Mouse (Mus musculus) midbrain, embryonic 15.5 days (tissue): Measurements from ENCODE around the gene Fig4. TPM values are rescaled to one million over a fixed set of nuclear protein-coding genes. Genes with fewer than 3 reads are reported as not detected.

Source experiments
- ATAC-seq: fragments of 200-750 bp; cut with Nextera tagmentation; replicated peaks from 2 replicates; pipeline ENCODE4 v1.8.0; 2017; ENCODE audit warnings: moderate TSS enrichment
- H3K27ac ChIP-seq: fragments of 300-500 bp; sonication (generic); 2 replicates; pipeline ENCODE4 v1.5.1; 2015; ENCODE audit warnings: mild to moderate bottlenecking, inconsistent platforms
- H3K27me3 ChIP-seq: fragments of 300-500 bp; sonication (generic); replicated peaks from 2 replicates; pipeline ENCODE4 v1.6.1; 2015; ENCODE audit warnings: inconsistent platforms
- H3K36me3 ChIP-seq: fragments of 300-500 bp; sonication (generic); replicated peaks from 2 replicates; pipeline ENCODE4 v1.6.1; 2015; ENCODE audit warnings: inconsistent platforms
- H3K4me1 ChIP-seq: fragments of 300-500 bp; sonication (generic); 2 replicates; pipeline ENCODE4 v1.6.1; 2015; ENCODE audit warnings: inconsistent platforms
- H3K4me2 ChIP-seq: fragments of 300-500 bp; sonication (generic); 2 replicates; pipeline ENCODE4 v1.6.1; 2015; ENCODE audit warnings: inconsistent platforms, mild to moderate bottlenecking, moderate library complexity
- H3K4me3 ChIP-seq: fragments of 300-500 bp; sonication (generic); 2 replicates; pipeline ENCODE4 v1.5.1; 2015; ENCODE audit warnings: mild to moderate bottlenecking, inconsistent platforms
- H3K9ac ChIP-seq: fragments of 300-500 bp; sonication (generic); 2 replicates; pipeline ENCODE4 v1.6.1; 2015; ENCODE audit warnings: mild to moderate bottlenecking, inconsistent platforms
- H3K9me3 ChIP-seq: fragments of 300-500 bp; sonication (generic); 2 replicates; pipeline ENCODE4 v1.6.1; 2016; ENCODE audit warnings: inconsistent platforms
- WGBS: fragments of 180-500 bp; shearing (Covaris S2); methylation state at CpG from one replicate; pipeline ENCODE4 v1.1.7; 2015; ENCODE audit warnings: mixed read lengths; 5-methylcytosine and 5-hydroxymethylcytosine counted together
- polyA plus RNA-seq: library from polyadenylated mRNA; unstranded; fragments of >200 nt; fragmentation: Nextera tagmentation; extraction: Ambion mirVana; gene quantifications from 2 replicates; pipeline ENCODE4 v1.2.1, GENCODE M21; 2015

Gene Fig4
- polyA plus RNA-seq, 1 experiment from 2014 or later = 30.8 TPM

DNA sequence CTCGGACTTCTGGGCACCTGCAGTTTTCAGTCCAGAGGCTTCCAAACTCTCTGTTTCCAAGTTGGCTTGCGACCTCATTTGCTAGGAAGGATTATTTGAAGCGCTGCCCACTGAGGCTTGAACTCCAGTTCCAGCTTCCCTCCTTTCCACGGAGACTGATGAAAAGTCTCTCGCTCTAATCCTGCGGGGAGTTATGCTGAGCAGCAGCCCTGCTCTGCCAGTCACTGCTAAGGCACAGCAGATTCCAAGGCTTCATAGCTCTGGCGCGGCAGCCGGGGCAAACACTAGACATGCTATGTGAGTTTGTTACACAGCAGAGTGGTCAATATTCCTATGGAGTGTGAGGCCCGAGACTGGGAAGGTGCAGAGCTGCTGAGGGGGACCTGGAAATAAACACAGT lies 152.0 kb downstream of the Fig4 start:
- H3K4me1 ChIP-seq = peaks cover 9% of the 10 kb centered on the region; the same call in 1 of the 2 replicates
- no peak overlapping the region for H3K9ac ChIP-seq
- 45% methylated on average over 10 of the region's 10 CpGs for WGBS
- H3K36me3 ChIP-seq = no peaks in the 10 kb centered on the region
- peak overlapping the region; percentile 4 for H3K4me2 ChIP-seq
- H3K9me3 ChIP-seq = no peaks in the 10 kb centered on the region
- ATAC-seq = no peak
- no peak overlapping the region for H3K27ac ChIP-seq
- no peak overlapping the region for H3K4me3 ChIP-seq
- no peaks in the 10 kb centered on the region for H3K27me3 ChIP-seq

DNA sequence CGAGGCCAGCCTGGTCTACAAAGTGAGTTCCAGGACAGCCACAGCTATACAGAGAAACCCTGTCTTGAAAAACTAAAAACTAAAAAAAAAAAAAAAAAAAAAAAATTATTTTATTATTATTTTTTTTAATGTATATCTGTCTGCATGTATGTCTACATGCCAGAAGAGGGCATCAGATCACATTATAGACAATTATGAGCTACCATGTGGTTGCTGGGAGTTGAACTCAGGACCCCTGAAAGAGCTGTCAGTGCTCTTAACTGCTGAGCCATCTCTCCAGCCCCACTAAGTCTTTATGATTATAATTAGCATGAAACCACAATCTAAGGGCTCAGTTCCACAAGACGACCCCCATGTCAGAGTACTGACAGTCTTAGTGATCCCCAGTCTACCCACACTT lies 152.6 kb downstream of the Fig4 start:
- H3K36me3 ChIP-seq = no peaks in the 10 kb centered on the region
- H3K4me2 ChIP-seq = no peak overlapping the region
- WGBS = 80% methylated on average over 2 of the region's 2 CpGs
- H3K4me3 ChIP-seq = no peak overlapping the region
- no peak overlapping the region for H3K27ac ChIP-seq
- H3K4me1 ChIP-seq = peaks cover 9% of the 10 kb centered on the region; the same call in 1 of the 2 replicates
- ATAC-seq = no peak
- H3K9ac ChIP-seq = no peak overlapping the region
- no peaks in the 10 kb centered on the region for H3K27me3 ChIP-seq
- H3K9me3 ChIP-seq = no peaks in the 10 kb centered on the region

DNA sequence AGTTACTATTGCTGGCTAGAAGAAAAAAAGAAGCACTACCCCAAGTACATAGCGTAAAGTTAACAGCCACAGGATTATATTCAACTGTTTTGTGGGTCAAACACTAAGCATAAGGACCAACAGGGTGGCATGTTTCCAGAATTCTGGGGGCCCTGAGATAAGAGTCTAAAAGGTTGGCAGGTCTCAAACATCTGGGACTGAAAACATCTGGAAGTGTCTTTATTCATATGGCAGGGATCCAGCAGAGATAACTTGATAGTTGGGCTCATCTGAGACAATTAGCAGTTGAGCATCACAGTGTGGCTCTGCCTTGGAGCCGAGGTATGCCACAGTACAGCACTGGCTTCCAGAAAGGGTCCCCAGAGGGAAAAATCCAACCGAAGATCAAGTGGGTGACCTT lies 153.8 kb downstream of the Fig4 start:
- no peak overlapping the region for H3K27ac ChIP-seq

DNA sequence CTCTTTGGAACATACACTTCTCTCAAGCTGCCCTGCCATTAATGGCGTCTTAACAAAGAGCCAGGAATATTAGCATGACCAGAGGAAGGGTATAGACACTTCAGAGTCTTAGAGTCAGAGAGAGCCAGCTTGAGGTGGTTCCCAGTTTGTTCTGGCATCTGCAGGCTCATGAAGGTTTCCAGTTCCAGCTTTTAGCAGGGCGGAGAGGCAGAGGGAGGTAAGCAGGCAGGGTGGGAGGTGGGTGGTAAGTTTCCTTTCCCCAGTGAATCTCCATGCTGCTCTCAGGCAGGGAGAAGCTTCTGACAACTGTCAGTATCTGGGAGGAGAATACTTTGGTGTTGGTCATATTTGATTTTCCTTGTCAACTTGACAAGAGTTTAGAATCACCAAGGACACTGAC lies 156.9 kb downstream of the Fig4 start:
- Histone ChIP-seq H3K9ac (no peak overlapping the region), H3K4me1 (peaks cover 4% of the 10 kb centered on the region; the same call in 1 of the 2 replicates), H3K27ac (no peak overlapping the region), H3K4me3 (no peak overlapping the region), H3K4me2 (no peak overlapping the region), H3K9me3 (no peaks in the 10 kb centered on the region), H3K36me3 (no peaks in the 10 kb centered on the region), H3K27me3 (no peaks in the 10 kb centered on the region)
- no peak for ATAC-seq
- WGBS = 64% methylated on average over 2 of the region's 2 CpGs

More for the DNA sequence above, 153.8 kb downstream of the Fig4 start:
- Histone ChIP-seq H3K4me2 (no peak overlapping the region), H3K36me3 (no peaks in the 10 kb centered on the region), H3K4me3 (no peak overlapping the region), H3K9me3 (no peaks in the 10 kb centered on the region), H3K4me1 (peaks cover 9% of the 10 kb centered on the region; the same call in 1 of the 2 replicates), H3K9ac (no peak overlapping the region), H3K27me3 (no peaks in the 10 kb centered on the region)
- 83% methylated on average over 3 of the region's 3 CpGs for WGBS
- no peak for ATAC-seq

Other genes starting within 250 kb of the Fig4 start
- gene Gpr6, start 231.0 kb downstream of the Fig4 start, polyA plus RNA-seq = 2.7 and 2.9 TPM in 2 replicates
- gene Ak9, start 720 bp upstream of the Fig4 start, polyA plus RNA-seq = 0.22 and 0.30 TPM in 2 replicates
- gene Zbtb24, start 147.1 kb upstream of the Fig4 start, polyA plus RNA-seq = 19.8 and 22.3 TPM in 2 replicates
- gene Mical1, start 173.1 kb upstream of the Fig4 start, polyA plus RNA-seq = 19.6 and 21.5 TPM in 2 replicates
- 38.8 and 41.6 TPM in 2 replicates for gene Smpd2, start 187.1 kb upstream of the Fig4 start, polyA plus RNA-seq
- gene Ppil6, start 187.2 kb upstream of the Fig4 start, polyA plus RNA-seq = 3.2 and 3.3 TPM in 2 replicates
- gene Cd164, start 216.2 kb upstream of the Fig4 start, polyA plus RNA-seq = 43.8 and 48.7 TPM in 2 replicates